Mouse (Mus musculus) C2C12 (cell line): ENCODE data around the gene Retnlg.

ENCODE experiments used
- CTCF ChIP-seq: IDR thresholded peaks from one replicate; pipeline ENCODE4 v1.5.1; 2011; ENCODE audit not compliant: control insufficient read depth, insufficient read depth, insufficient read length
- MAX ChIP-seq: IDR thresholded peaks from one replicate; pipeline ENCODE4 v1.6.1; 2011; ENCODE audit warnings: mild to moderate bottlenecking, control low read depth
- MYOD1 ChIP-seq: IDR thresholded peaks from one replicate; pipeline ENCODE4 v1.6.1; 2011; ENCODE audit warnings: low read depth; ENCODE audit not compliant: control insufficient read depth, insufficient read length

- TF ChIP-seq CTCF (no peak), MYOD1 (no peak), MAX (no peak)
These were observed 40.8 kb downstream of the Retnlg start for GRCm38 (mm10) chr16:48913206-48913605.
